Mouse (Mus musculus) heart, adult 8-10 months (tissue): Measurements from ENCODE around the gene Adam15. TPM values are rescaled to one million over a fixed set of nuclear protein-coding genes. Genes with fewer than 3 reads are reported as not detected.

Experiments used
- DNase-seq: peaks from one replicate; pipeline ENCODE4 v3.0.0; 2022; ENCODE audit warnings: low spot score
- total RNA-seq, 4 experiments: library from RNA; stranded (reverse); gene quantifications; 2 replicates each; pipeline ENCODE4 v1.2.4; 2022

Adam15 gene
- total RNA-seq, 4 experiments from 2014 or later, result 43.3 to 52.5 (median 48.6) TPM

- no peak for DNase-seq
Observed at GRCm38 (mm10) chr3:89384331-89385076, 34.7 kb upstream of the Adam15 start.

- DNase-seq, result no peak
Observed at GRCm38 (mm10) chr3:89383651-89384255, 34.0 kb upstream of the Adam15 start.

- DNase-seq, result no peak
Observed at GRCm38 (mm10) chr3:89382950-89383349, 33.2 kb upstream of the Adam15 start.

GRCm38 (mm10) chr3:89382033-89382882 is 32.5 kb upstream of the Adam15 start:
- no peak for DNase-seq

- no peak for DNase-seq
Observed at GRCm38 (mm10) chr3:89381233-89381632, 31.4 kb upstream of the Adam15 start.

GRCm38 (mm10) chr3:89380711-89381110 is 30.9 kb upstream of the Adam15 start:
- no peak for DNase-seq

GRCm38 (mm10) chr3:89380291-89380690 is 30.5 kb upstream of the Adam15 start:
- no peak for DNase-seq

GRCm38 (mm10) chr3:89379388-89380131 is 29.8 kb upstream of the Adam15 start:
- no peak for DNase-seq

- peak; percentile 53 for DNase-seq
Observed at GRCm38 (mm10) chr3:89378394-89379067, 28.7 kb upstream of the Adam15 start.

GRCm38 (mm10) chr3:89377831-89378230 is 28.0 kb upstream of the Adam15 start:
- no peak for DNase-seq

GRCm38 (mm10) chr3:89373581-89374231 is 23.9 kb upstream of the Adam15 start:
- DNase-seq, result no peak

- DNase-seq, result no peak
Observed at GRCm38 (mm10) chr3:89367338-89367737, 17.5 kb upstream of the Adam15 start.

- DNase-seq, result no peak
Observed at GRCm38 (mm10) chr3:89365486-89366414, 16.0 kb upstream of the Adam15 start.

GRCm38 (mm10) chr3:89365153-89365485 is 15.3 kb upstream of the Adam15 start, which contains the start of gene Dcst1:
Dcst1 (minus strand) TSS chr3:89365253.
- DNase-seq, result no peak

- no peak for DNase-seq
Observed at GRCm38 (mm10) chr3:89364631-89365030, 14.8 kb upstream of the Adam15 start.

- DNase-seq, result no peak
Observed at GRCm38 (mm10) chr3:89361675-89362074, 11.9 kb upstream of the Adam15 start, which contains the start of gene Dcst2. Dcst2 (plus strand) TSS chr3:89361975.

GRCm38 (mm10) chr3:89360237-89360636 is 10.4 kb upstream of the Adam15 start:
- no peak for DNase-seq

- DNase-seq, result no peak
Observed at GRCm38 (mm10) chr3:89359630-89360029, 9.8 kb upstream of the Adam15 start.

- DNase-seq, result no peak
Observed at GRCm38 (mm10) chr3:89356029-89356428, 6.2 kb upstream of the Adam15 start.
